Mouse (Mus musculus): ENCODE data around the gene Disp1. TPM values are rescaled to one million over a fixed set of nuclear protein-coding genes. Genes with fewer than 3 reads are reported as not detected.

The Disp1 gene
- total and polyA plus RNA-seq, 2 experiments: 0.83 to 3.4 TPM

GRCm38 (mm10) chr1:183233679-183234174 lies 12.4 kb upstream of the Disp1 start:
- no peaks in the 10 kb centered on the region for H3K36me3 ChIP-seq (ENCODE audit: control insufficient read depth, insufficient read depth, low read length)
- no peak overlapping the region for H3K27ac ChIP-seq (replicated peaks; ENCODE audit: insufficient read depth, low read depth, low read length)
- H3K4me3 ChIP-seq (ENCODE audit: insufficient read depth, low read depth, low read length): no peak overlapping the region
- no peak for DNase-seq (ENCODE audit: extremely low read depth, low read depth, low spot score)
- 80% methylated on average over 11 of the region's 11 CpGs for WGBS
- H3K4me1 ChIP-seq (ENCODE audit: control insufficient read depth, insufficient read depth, low read length): no peaks in the 10 kb centered on the region
- TF ChIP-seq CTCF (IDR thresholded peaks at IDR 0.05; ENCODE audit: low read depth, low read length) (no peak), POLR2A (IDR thresholded peaks at IDR 0.05; ENCODE audit: extremely low read depth, insufficient read depth, low read length) (no peak)
- H3K9ac ChIP-seq (ENCODE audit: low read depth, low read length): no peak overlapping the region
- H3K27me3 ChIP-seq (ENCODE audit: control insufficient read depth, insufficient read depth, low read length): no peaks in the 10 kb centered on the region
- H3K79me2 ChIP-seq (ENCODE audit: control insufficient read depth, insufficient read depth, low read length): no peaks in the 10 kb centered on the region

- no peaks in the 10 kb centered on the region for H3K36me3 ChIP-seq (ENCODE audit: control insufficient read depth, insufficient read depth, low read length)
- no peaks in the 10 kb centered on the region for H3K79me2 ChIP-seq (ENCODE audit: control insufficient read depth, insufficient read depth, low read length)
- TF ChIP-seq CTCF (IDR thresholded peaks at IDR 0.05; ENCODE audit: low read depth, low read length): no peak
- no peak for TF ChIP-seq POLR2A (IDR thresholded peaks at IDR 0.05; ENCODE audit: extremely low read depth, insufficient read depth, low read length)
- no peak overlapping the region for H3K4me3 ChIP-seq (ENCODE audit: insufficient read depth, low read depth, low read length)
- 79% methylated on average over 7 of the region's 7 CpGs for WGBS
- H3K27ac ChIP-seq (replicated peaks; ENCODE audit: insufficient read depth, low read depth, low read length): no peak overlapping the region
- no peaks in the 10 kb centered on the region for H3K27me3 ChIP-seq (ENCODE audit: control insufficient read depth, insufficient read depth, low read length)
- no peak overlapping the region for H3K9ac ChIP-seq (ENCODE audit: low read depth, low read length)
- no peak for DNase-seq (ENCODE audit: extremely low read depth, low read depth, low spot score)
- H3K4me1 ChIP-seq (ENCODE audit: control insufficient read depth, insufficient read depth, low read length): no peaks in the 10 kb centered on the region
These were observed 11.8 kb upstream of the Disp1 start for GRCm38 (mm10) chr1:183232985-183233678.

GRCm38 (mm10) chr1:183227469-183227868 lies 6.1 kb upstream of the Disp1 start:
- no peak for TF ChIP-seq POLR2A (IDR thresholded peaks at IDR 0.05; ENCODE audit: extremely low read depth, insufficient read depth, low read length)
- no peak for DNase-seq (ENCODE audit: extremely low read depth, low read depth, low spot score)
- Histone ChIP-seq H3K36me3 (ENCODE audit: control insufficient read depth, insufficient read depth, low read length) (no peaks in the 10 kb centered on the region), H3K27ac (replicated peaks; ENCODE audit: insufficient read depth, low read depth, low read length) (no peak overlapping the region), H3K79me2 (ENCODE audit: control insufficient read depth, insufficient read depth, low read length) (no peaks in the 10 kb centered on the region), H3K4me1 (ENCODE audit: control insufficient read depth, insufficient read depth, low read length) (no peaks in the 10 kb centered on the region), H3K4me3 (ENCODE audit: insufficient read depth, low read depth, low read length) (no peak overlapping the region), H3K27me3 (ENCODE audit: control insufficient read depth, insufficient read depth, low read length) (no peaks in the 10 kb centered on the region), H3K9ac (ENCODE audit: low read depth, low read length) (no peak overlapping the region)
- 85% methylated on average over 7 of the region's 7 CpGs for WGBS

GRCm38 (mm10) chr1:183219021-183219420 lies 2.3 kb downstream of the Disp1 start:
- H3K4me1 ChIP-seq (ENCODE audit: control insufficient read depth, insufficient read depth, low read length): peaks cover 2% of the 10 kb centered on the region
- DNase-seq (ENCODE audit: extremely low read depth, low read depth, low spot score): no peak
- H3K4me3 ChIP-seq (ENCODE audit: insufficient read depth, low read depth, low read length): no peak overlapping the region
- TF ChIP-seq CTCF (IDR thresholded peaks at IDR 0.05; ENCODE audit: low read depth, low read length) (no peak), POLR2A (IDR thresholded peaks at IDR 0.05; ENCODE audit: extremely low read depth, insufficient read depth, low read length) (no peak)
- no peak overlapping the region for H3K27ac ChIP-seq (replicated peaks; ENCODE audit: insufficient read depth, low read depth, low read length)
- H3K9ac ChIP-seq (ENCODE audit: low read depth, low read length): no peak overlapping the region
- no peaks in the 10 kb centered on the region for H3K36me3 ChIP-seq (ENCODE audit: control insufficient read depth, insufficient read depth, low read length)
- 98% methylated on average over 6 of the region's 6 CpGs for WGBS
- no peaks in the 10 kb centered on the region for H3K79me2 ChIP-seq (ENCODE audit: control insufficient read depth, insufficient read depth, low read length)
- H3K27me3 ChIP-seq (ENCODE audit: control insufficient read depth, insufficient read depth, low read length): no peaks in the 10 kb centered on the region

DNA sequence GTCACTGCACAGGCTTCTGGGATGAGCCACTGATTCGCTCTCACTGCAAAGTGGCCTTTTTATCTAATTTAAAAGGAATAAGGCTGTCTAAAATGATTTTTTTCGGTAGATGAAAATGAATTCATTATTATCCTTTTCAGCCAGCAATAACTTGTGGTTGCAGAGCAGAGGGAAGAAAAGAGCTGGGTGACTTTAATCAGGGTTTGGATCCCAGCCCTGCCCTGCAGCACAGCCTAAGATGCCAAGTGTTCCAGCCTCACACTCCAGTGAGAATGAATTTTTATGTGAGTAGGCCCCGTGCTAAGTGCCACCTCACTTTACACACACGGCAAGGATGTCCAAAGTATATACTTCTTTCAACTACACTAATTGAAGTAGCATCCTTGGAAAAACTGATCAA lies 4.6 kb downstream of the Disp1 start:
- no peak overlapping the region for H3K4me3 ChIP-seq (ENCODE audit: insufficient read depth, low read depth, low read length)
- no peaks in the 10 kb centered on the region for H3K27me3 ChIP-seq (ENCODE audit: control insufficient read depth, insufficient read depth, low read length)
- no peak overlapping the region for H3K9ac ChIP-seq (ENCODE audit: low read depth, low read length)
- TF ChIP-seq POLR2A (IDR thresholded peaks at IDR 0.05; ENCODE audit: extremely low read depth, insufficient read depth, low read length): no peak
- TF ChIP-seq CTCF (IDR thresholded peaks at IDR 0.05; ENCODE audit: low read depth, low read length): no peak
- peaks cover 2% of the 10 kb centered on the region for H3K4me1 ChIP-seq (ENCODE audit: control insufficient read depth, insufficient read depth, low read length)
- 84% methylated on average over 4 of the region's 4 CpGs for WGBS
- H3K27ac ChIP-seq (replicated peaks; ENCODE audit: insufficient read depth, low read depth, low read length): no peak overlapping the region
- no peak for DNase-seq (ENCODE audit: extremely low read depth, low read depth, low spot score)
- no peaks in the 10 kb centered on the region for H3K36me3 ChIP-seq (ENCODE audit: control insufficient read depth, insufficient read depth, low read length)
- H3K79me2 ChIP-seq (ENCODE audit: control insufficient read depth, insufficient read depth, low read length): no peaks in the 10 kb centered on the region

DNA sequence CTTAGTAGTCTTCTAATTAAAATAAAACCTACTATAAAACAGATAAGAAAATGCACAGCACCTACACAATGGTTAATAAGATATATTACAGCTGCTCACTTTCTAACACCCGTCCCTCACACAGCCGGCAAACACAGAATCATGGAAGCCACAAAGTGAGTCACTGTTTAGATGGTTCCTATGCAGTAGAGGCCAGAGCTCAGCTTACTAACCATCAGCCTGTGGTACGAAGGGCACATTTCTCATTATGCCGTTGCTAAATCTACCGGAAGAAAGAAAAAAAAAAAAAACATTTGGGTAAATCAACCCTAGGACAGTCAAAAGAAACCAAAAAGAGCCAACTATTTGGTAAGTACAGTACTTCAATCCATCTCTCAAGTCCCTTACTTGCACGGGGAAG lies 5.6 kb downstream of the Disp1 start:
- Histone ChIP-seq H3K4me1 (ENCODE audit: control insufficient read depth, insufficient read depth, low read length) (no peaks in the 10 kb centered on the region; the same call in 1 of the 2 replicates), H3K36me3 (ENCODE audit: control insufficient read depth, insufficient read depth, low read length) (no peaks in the 10 kb centered on the region), H3K9ac (ENCODE audit: low read depth, low read length) (no peak overlapping the region), H3K27me3 (ENCODE audit: control insufficient read depth, insufficient read depth, low read length) (no peaks in the 10 kb centered on the region), H3K4me3 (ENCODE audit: insufficient read depth, low read depth, low read length) (no peak overlapping the region), H3K79me2 (ENCODE audit: control insufficient read depth, insufficient read depth, low read length) (no peaks in the 10 kb centered on the region), H3K27ac (replicated peaks; ENCODE audit: insufficient read depth, low read depth, low read length) (no peak overlapping the region)
- TF ChIP-seq CTCF (IDR thresholded peaks at IDR 0.05; ENCODE audit: low read depth, low read length): no peak
- TF ChIP-seq POLR2A (IDR thresholded peaks at IDR 0.05; ENCODE audit: extremely low read depth, insufficient read depth, low read length): no peak
- 78% methylated on average over 6 of the region's 6 CpGs for WGBS
- no peak for DNase-seq (ENCODE audit: extremely low read depth, low read depth, low spot score)
